ENCODE assay signal across 19 mouse cellular contexts in genomic region chr3:105736148-105736547, GRCm38 (mm10).
"Had no signal": no experiment of that assay in that cellular context is flagged by ENCODE, and none has a peak within 500 bp of the region (broad histone marks: within the 10 kb centered on the region; RNA-seq: fewer than 3 reads in every experiment).

No protein-coding gene starts in this region.

- DNase-seq: liver, embryonic 13.5 days; midbrain, embryonic 14.5 days; retina, postnatal 1 day; right cerebral cortex, adult 18-20 months; right cerebral cortex, postnatal 25 days; right cerebral cortex, postnatal 4 days; spleen, adult 18-20 months; thymus, adult 18-20 months; thymus, postnatal 14 days; thymus, postnatal 36 days had no signal

- H3K9ac ChIP-seq: limb, embryonic 15.5 days; liver, embryonic 13.5 days; liver, embryonic 15.5 days; lung, embryonic 15.5 days; midbrain, embryonic 12.5 days; neural tube, embryonic 13.5 days; neural tube, embryonic 15.5 days had no signal

- H3K9me3 ChIP-seq: limb, embryonic 15.5 days; liver, embryonic 13.5 days; liver, embryonic 15.5 days; lung, embryonic 15.5 days; midbrain, embryonic 12.5 days; neural tube, embryonic 13.5 days; neural tube, embryonic 15.5 days had no signal

- H3K4me1 ChIP-seq: limb, embryonic 15.5 days; liver, embryonic 13.5 days; liver, embryonic 15.5 days; lung, embryonic 15.5 days; midbrain, embryonic 12.5 days; neural tube, embryonic 13.5 days; neural tube, embryonic 15.5 days had no signal

- H3K27ac ChIP-seq: limb, embryonic 15.5 days; liver, embryonic 13.5 days; liver, embryonic 15.5 days; midbrain, embryonic 12.5 days; neural tube, embryonic 13.5 days; neural tube, embryonic 15.5 days had no signal

- H3K4me3 ChIP-seq: limb, embryonic 15.5 days; liver, embryonic 13.5 days; liver, embryonic 15.5 days; lung, embryonic 15.5 days; midbrain, embryonic 12.5 days; myocyte; neural tube, embryonic 13.5 days; neural tube, embryonic 15.5 days had no signal

- H3K4me2 ChIP-seq: limb, embryonic 15.5 days; liver, embryonic 11.5 days; liver, embryonic 13.5 days; liver, embryonic 15.5 days; lung, embryonic 15.5 days; midbrain, embryonic 12.5 days; neural tube, embryonic 13.5 days; neural tube, embryonic 15.5 days had no signal

- ATAC-seq: midbrain, embryonic 16.5 days had no signal

- H3K27me3 ChIP-seq: limb, embryonic 15.5 days; liver, embryonic 13.5 days; liver, embryonic 15.5 days; lung, embryonic 15.5 days; midbrain, embryonic 12.5 days; neural tube, embryonic 13.5 days; neural tube, embryonic 15.5 days had no signal
